Mouse (Mus musculus): ENCODE data around the gene Chst2. TPM values are rescaled to one million over a fixed set of nuclear protein-coding genes. Genes with fewer than 3 reads are reported as not detected.

Chst2 gene
- total RNA-seq (2017): under 0.01 TPM in 1 of 2 replicates, not detected in the other

DNA sequence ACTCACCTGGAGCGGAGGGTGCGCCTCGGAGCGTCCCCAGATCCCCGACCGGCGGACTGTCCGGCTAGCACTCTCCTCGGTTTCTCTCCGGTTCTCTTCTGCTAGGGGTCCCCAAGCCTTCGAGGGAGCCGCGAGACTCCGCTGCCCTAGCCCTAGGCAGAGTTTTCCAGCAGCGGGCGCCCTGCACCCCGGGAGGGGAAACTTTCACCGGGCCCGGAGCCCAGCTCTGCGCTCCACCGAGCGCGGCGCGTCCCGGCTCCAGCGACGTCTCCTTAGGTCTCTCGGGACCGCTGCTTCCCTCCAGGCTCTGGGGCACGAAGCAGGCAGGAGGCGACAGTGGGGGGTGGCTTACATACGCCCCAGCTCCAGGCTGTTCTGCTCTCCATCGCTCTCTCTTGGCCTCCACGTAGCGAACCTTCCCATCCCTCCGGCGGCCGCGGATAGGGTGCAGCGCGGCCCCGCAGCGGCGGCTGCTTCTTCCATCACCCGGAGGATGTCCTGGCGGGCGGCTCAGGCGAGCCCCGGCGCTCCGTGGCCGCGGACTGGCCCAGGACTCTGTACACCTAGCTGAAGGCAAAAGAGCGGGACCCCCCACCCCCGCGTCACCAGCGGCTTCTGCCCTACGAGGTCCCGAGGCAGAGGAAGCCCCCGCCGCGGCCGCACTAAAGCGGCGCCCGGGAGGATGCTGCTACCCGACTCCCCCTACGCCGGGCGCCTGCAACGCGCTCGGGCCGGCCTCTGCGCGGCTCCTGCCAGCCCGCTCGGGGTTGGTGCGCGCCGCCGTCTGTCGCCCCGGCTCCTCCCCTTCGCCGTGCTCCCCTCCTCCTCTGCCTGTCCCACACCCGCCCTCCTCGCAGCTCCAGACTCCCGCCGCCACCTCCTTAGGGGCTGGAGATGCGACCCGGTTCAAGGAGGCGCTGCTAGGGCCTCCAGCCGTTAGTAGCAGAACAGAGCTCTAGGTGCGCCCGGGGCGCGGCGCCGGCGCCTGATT, at the start of gene Chst2:
TSS of gene Chst2 (minus strand) at position 152 of the 991 bp plus-strand sequence.
- no peak for ATAC-seq (ENCODE audit: extremely low read depth, insufficient number of reproducible peaks, low FRiP score, poor library complexity, severe bottlenecking)

- no peak for ATAC-seq (ENCODE audit: extremely low read depth, insufficient number of reproducible peaks, low FRiP score, poor library complexity, severe bottlenecking)
Observed at GRCm38 (mm10) chr9:95451931-95452330, 45.4 kb upstream of the Chst2 start.

DNA sequence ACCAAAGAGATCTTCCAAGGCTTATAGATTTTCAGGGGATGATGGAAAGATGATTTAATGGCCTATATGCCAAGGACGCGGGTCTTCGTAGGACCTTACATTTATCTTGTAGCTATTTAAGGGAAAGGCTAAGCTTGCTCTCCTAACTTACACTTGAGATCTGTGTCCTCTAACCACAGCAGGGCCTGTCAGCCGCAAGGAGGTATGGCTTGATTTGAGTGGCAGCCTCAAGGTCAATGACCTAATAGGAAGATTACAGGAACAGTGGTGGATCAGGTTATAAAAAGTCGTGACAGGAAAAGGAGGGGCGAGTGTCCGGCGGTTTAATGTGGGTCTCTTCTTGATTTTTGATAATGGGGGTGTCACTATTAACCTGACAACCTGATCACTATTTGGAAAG, 44.1 kb upstream of the Chst2 start:
- ATAC-seq (ENCODE audit: extremely low read depth, insufficient number of reproducible peaks, low FRiP score, poor library complexity, severe bottlenecking): no peak

GRCm38 (mm10) chr9:95442321-95442731, 35.8 kb upstream of the Chst2 start:
- ATAC-seq (ENCODE audit: extremely low read depth, insufficient number of reproducible peaks, low FRiP score, poor library complexity, severe bottlenecking): no peak

- no peak for ATAC-seq (ENCODE audit: extremely low read depth, insufficient number of reproducible peaks, low FRiP score, poor library complexity, severe bottlenecking)
Observed at GRCm38 (mm10) chr9:95437883-95438282, 31.4 kb upstream of the Chst2 start.

GRCm38 (mm10) chr9:95436294-95436613, 29.7 kb upstream of the Chst2 start:
- ATAC-seq (ENCODE audit: extremely low read depth, insufficient number of reproducible peaks, low FRiP score, poor library complexity, severe bottlenecking): no peak

- no peak for ATAC-seq (ENCODE audit: extremely low read depth, insufficient number of reproducible peaks, low FRiP score, poor library complexity, severe bottlenecking)
Observed at GRCm38 (mm10) chr9:95435506-95436293, 29.2 kb upstream of the Chst2 start.

- no peak for ATAC-seq (ENCODE audit: extremely low read depth, insufficient number of reproducible peaks, low FRiP score, poor library complexity, severe bottlenecking)
Observed at GRCm38 (mm10) chr9:95428277-95428676, 21.8 kb upstream of the Chst2 start.

DNA sequence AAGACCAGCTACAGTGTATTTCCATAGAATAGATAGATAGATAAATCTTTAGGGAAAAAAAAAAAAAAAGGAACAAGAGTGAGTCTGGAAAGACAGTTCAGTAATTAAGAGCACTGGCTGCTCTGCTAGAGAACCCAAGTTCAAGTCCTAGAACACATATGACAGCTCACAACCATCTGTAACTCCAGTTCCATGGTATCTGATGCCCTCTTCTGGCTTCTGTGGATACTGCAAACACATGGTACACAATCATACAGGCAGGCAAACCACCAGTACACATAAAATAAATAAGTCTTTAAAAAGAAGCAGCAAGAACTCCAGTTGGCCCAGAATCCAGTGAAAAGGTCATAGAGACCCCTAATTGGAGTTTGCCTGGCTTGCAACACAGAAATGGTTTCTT, 7.4 kb upstream of the Chst2 start:
- ATAC-seq (ENCODE audit: extremely low read depth, insufficient number of reproducible peaks, low FRiP score, poor library complexity, severe bottlenecking): no peak

DNA sequence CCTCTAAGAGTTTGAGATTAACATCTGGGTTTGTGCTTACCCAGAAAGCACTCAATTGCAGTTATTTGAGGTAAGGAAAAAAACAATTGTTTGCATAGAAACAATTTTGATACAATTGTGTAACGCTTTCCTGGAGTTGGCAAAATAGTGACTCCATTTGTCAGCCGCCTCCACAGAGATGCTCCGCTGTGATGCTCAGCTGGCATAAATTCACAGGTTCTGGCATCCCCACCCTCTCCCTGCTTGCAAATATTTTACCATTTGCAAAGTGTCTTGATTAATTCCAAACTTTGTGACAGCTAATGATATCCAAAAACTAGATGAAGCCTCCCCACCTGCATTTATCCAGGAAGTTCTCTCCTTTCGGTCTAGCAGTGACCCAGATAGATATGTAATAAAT, 5.5 kb upstream of the Chst2 start:
- ATAC-seq (ENCODE audit: extremely low read depth, insufficient number of reproducible peaks, low FRiP score, poor library complexity, severe bottlenecking): no peak

- ATAC-seq (ENCODE audit: extremely low read depth, insufficient number of reproducible peaks, low FRiP score, poor library complexity, severe bottlenecking): no peak
Observed at GRCm38 (mm10) chr9:95407586-95408220, 1.2 kb upstream of the Chst2 start.

GRCm38 (mm10) chr9:95405946-95406570, 464 bp downstream of the Chst2 start:
- ATAC-seq (ENCODE audit: extremely low read depth, insufficient number of reproducible peaks, low FRiP score, poor library complexity, severe bottlenecking): no peak

- no peak for ATAC-seq (ENCODE audit: extremely low read depth, insufficient number of reproducible peaks, low FRiP score, poor library complexity, severe bottlenecking)
Observed at GRCm38 (mm10) chr9:95405511-95405945, 994 bp downstream of the Chst2 start.

GRCm38 (mm10) chr9:95404811-95405465, 1.6 kb downstream of the Chst2 start:
- ATAC-seq (ENCODE audit: extremely low read depth, insufficient number of reproducible peaks, low FRiP score, poor library complexity, severe bottlenecking): no peak

- ATAC-seq (ENCODE audit: extremely low read depth, insufficient number of reproducible peaks, low FRiP score, poor library complexity, severe bottlenecking): no peak
Observed at GRCm38 (mm10) chr9:95401686-95402085, 4.8 kb downstream of the Chst2 start.

DNA sequence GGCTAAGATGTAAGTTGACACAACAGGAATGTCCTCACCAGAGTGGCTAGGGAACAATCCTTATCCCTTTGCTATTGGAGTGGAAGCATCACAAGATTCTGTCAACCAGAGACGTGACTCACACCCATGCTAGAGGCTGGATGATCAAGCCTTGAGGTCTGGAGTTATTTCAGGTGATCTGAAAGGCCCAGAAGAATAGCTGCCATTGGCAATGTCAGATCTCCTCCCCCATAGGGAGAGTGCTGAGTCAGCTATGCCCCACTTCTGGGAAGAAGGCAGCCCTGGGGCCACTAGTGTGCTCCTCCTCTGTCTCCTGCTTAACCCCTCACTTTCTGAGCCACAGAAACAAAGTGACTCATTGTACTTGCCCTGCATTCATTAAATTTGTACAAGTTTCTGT, 14.5 kb downstream of the Chst2 start:
- no peak for ATAC-seq (ENCODE audit: extremely low read depth, insufficient number of reproducible peaks, low FRiP score, poor library complexity, severe bottlenecking)

GRCm38 (mm10) chr9:95389956-95390355, 16.6 kb downstream of the Chst2 start:
- no peak for ATAC-seq (ENCODE audit: extremely low read depth, insufficient number of reproducible peaks, low FRiP score, poor library complexity, severe bottlenecking)

DNA sequence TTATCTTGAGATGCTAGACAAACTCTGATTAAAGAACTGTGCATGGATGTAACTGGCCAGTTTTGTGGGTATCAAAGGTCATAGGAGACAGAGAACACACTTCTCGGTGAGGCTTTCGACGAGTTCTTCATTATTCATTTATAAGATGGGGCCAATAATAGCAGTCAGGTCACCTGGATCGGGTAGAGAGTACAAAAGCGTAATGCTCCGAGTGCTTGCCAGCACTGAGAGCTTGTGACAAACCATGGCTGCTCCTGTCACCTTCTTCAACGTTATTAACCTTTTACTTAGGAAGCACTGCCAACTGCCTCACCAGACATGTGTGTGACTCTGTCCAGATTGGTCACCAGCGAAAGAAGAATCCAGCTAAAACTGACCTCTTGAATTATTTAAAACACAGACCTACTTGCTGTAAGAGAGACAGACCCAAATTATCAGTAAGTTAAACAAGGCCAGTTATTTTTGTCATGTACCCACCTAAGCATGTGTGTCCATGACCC, 18.6 kb downstream of the Chst2 start:
- ATAC-seq (ENCODE audit: extremely low read depth, insufficient number of reproducible peaks, low FRiP score, poor library complexity, severe bottlenecking): no peak

Data from neutrophil, adult 5-6 weeks (primary cell).